Mouse (Mus musculus) stomach, postnatal 0 days (tissue): ENCODE data around the gene St14. TPM values are rescaled to one million over a fixed set of nuclear protein-coding genes. Genes with fewer than 3 reads are reported as not detected.

Experiments
- ATAC-seq: fragments of 200-750 bp; cut with Nextera tagmentation; 2 replicates; pipeline ENCODE4 v1.8.0; 2017; ENCODE audit not compliant: low FRiP score, low TSS enrichment
- DNase-seq: peaks from one replicate; pipeline ENCODE4 v3.0.0-alpha.2; 2016; ENCODE audit warnings: low spot score
- H3K27ac ChIP-seq: fragments of 300-500 bp; sonication (generic); replicated peaks from 2 replicates; pipeline ENCODE4 v1.5.1; 2014; ENCODE audit warnings: mild to moderate bottlenecking, control low read depth
- H3K27me3 ChIP-seq: fragments of 300-500 bp; sonication (generic); 2 replicates; pipeline ENCODE4 v1.6.1; 2014; ENCODE audit warnings: low read length; ENCODE audit not compliant: control insufficient read depth, insufficient read depth
- H3K36me3 ChIP-seq: fragments of 300-500 bp; sonication (generic); 2 replicates; pipeline ENCODE4 v1.6.1; 2014; ENCODE audit warnings: low read length, mixed read lengths; ENCODE audit not compliant: control insufficient read depth, insufficient read depth
- H3K4me1 ChIP-seq: fragments of 300-500 bp; sonication (generic); replicated peaks from 2 replicates; pipeline ENCODE4 v1.6.1; 2014; ENCODE audit warnings: antibody characterized with exemption; ENCODE audit not compliant: control insufficient read depth, insufficient read depth
- H3K4me2 ChIP-seq: fragments of 300-500 bp; sonication (generic); replicated peaks from 2 replicates; pipeline ENCODE4 v1.6.1; 2014; ENCODE audit warnings: low read depth, mild to moderate bottlenecking, control low read depth, moderate library complexity
- H3K4me3 ChIP-seq: fragments of 300-500 bp; sonication (generic); 2 replicates; pipeline ENCODE4 v1.5.1; 2014; ENCODE audit warnings: low read depth, low read length, control low read depth
- H3K9ac ChIP-seq: fragments of 300-500 bp; sonication (generic); 2 replicates; pipeline ENCODE4 v1.6.1; 2014; ENCODE audit warnings: mild to moderate bottlenecking, low read length, control low read depth, mixed read lengths
- H3K9me3 ChIP-seq: fragments of 300-500 bp; sonication (generic); 2 replicates; pipeline ENCODE4 v1.6.1; 2016; ENCODE audit warnings: low read length; ENCODE audit not compliant: control insufficient read depth
- CTCF ChIP-seq: IDR thresholded peaks from 2 replicates; pipeline ENCODE4 v1.5.1; 2016; ENCODE audit warnings: antibody characterized with exemption, low read depth, mild to moderate bottlenecking, moderate library complexity
- EP300 ChIP-seq: optimal IDR thresholded peaks from 2 replicates; pipeline ENCODE3; 2016; ENCODE audit warnings: antibody characterized with exemption
- WGBS: fragments of 180-500 bp; shearing (Covaris S2); extraction: QIAGEN DNeasy Blood & Tissue Kit; methylation state at CpG from one replicate; pipeline ENCODE4 v1.1.7; 2014; 5-methylcytosine and 5-hydroxymethylcytosine counted together
- polyA plus RNA-seq: library from polyadenylated mRNA; unstranded; fragments of >200 nt; fragmentation: Nextera tagmentation; extraction: Ambion mirVana; gene quantifications from 2 replicates; pipeline ENCODE4 v1.2.1, GENCODE M21; 2015

St14 gene
- polyA plus RNA-seq, 1 experiment from 2014 or later = 60.4 TPM

GRCm38 (mm10) chr9:31130357-31131204, 1.1 kb downstream of the St14 start:
- Histone ChIP-seq H3K9ac (peak overlapping the region; percentile 80), H3K9me3 (no peaks in the 10 kb centered on the region), H3K36me3 (no peaks in the 10 kb centered on the region), H3K4me2 (peak overlapping the region; percentile 89), H3K27ac (peak overlapping the region; percentile 90), H3K4me3 (peak overlapping the region; percentile 62), H3K4me1 (no peaks in the 10 kb centered on the region), H3K27me3 (no peaks in the 10 kb centered on the region)
- ATAC-seq (peak; percentile 17), DNase-seq (peak; percentile 45)
- WGBS = 9% methylated on average over 26 of the region's 26 CpGs
- TF ChIP-seq CTCF = 0 out of 2 replicates have a peak, but pooled peaks have one; percentile 1
- TF ChIP-seq EP300 = no peak

- DNase-seq (no peak), ATAC-seq (no peak)
- H3K4me2 ChIP-seq = peak overlapping the region; percentile 89
- no peaks in the 10 kb centered on the region for H3K9me3 ChIP-seq
- peak overlapping the region; percentile 62 for H3K4me3 ChIP-seq
- no peak overlapping the region for H3K9ac ChIP-seq
- no peaks in the 10 kb centered on the region for H3K27me3 ChIP-seq
- no peaks in the 10 kb centered on the region for H3K36me3 ChIP-seq
- WGBS = 37% methylated on average over 8 of the region's 8 CpGs
- TF ChIP-seq CTCF = no peak
- TF ChIP-seq EP300 = no peak
- peak overlapping the region; percentile 90 for H3K27ac ChIP-seq
- no peaks in the 10 kb centered on the region for H3K4me1 ChIP-seq
Observed at GRCm38 (mm10) chr9:31129956-31130355, 1.7 kb downstream of the St14 start.

GRCm38 (mm10) chr9:31127876-31128465, 3.7 kb downstream of the St14 start:
- no peak overlapping the region for H3K27ac ChIP-seq
- H3K9me3 ChIP-seq = no peaks in the 10 kb centered on the region
- no peak overlapping the region for H3K9ac ChIP-seq
- DNase-seq = no peak
- H3K4me1 ChIP-seq = no peaks in the 10 kb centered on the region
- TF ChIP-seq EP300 = no peak
- no peak for TF ChIP-seq CTCF
- WGBS = 66% methylated on average over 12 of the region's 12 CpGs
- no peaks in the 10 kb centered on the region for H3K27me3 ChIP-seq
- no peak overlapping the region for H3K4me3 ChIP-seq
- H3K4me2 ChIP-seq = no peak overlapping the region
- no peaks in the 10 kb centered on the region for H3K36me3 ChIP-seq
- ATAC-seq = no peak

GRCm38 (mm10) chr9:31126079-31126478, 5.6 kb downstream of the St14 start:
- Histone ChIP-seq H3K9me3 (no peaks in the 10 kb centered on the region), H3K4me3 (no peak overlapping the region), H3K36me3 (no peaks in the 10 kb centered on the region), H3K27ac (no peak overlapping the region), H3K9ac (no peak overlapping the region), H3K4me1 (no peaks in the 10 kb centered on the region), H3K4me2 (no peak overlapping the region), H3K27me3 (no peaks in the 10 kb centered on the region)
- ATAC-seq (no peak), DNase-seq (no peak)
- 72% methylated on average over 7 of the region's 7 CpGs for WGBS
- no peak for TF ChIP-seq EP300
- TF ChIP-seq CTCF = no peak

GRCm38 (mm10) chr9:31122464-31123030, 9.1 kb downstream of the St14 start:
- H3K9ac ChIP-seq = no peak overlapping the region
- peak overlapping the region; percentile 45; the same call in 1 of the 2 replicates for H3K27ac ChIP-seq
- 54% methylated on average over 13 of the region's 13 CpGs for WGBS
- H3K4me2 ChIP-seq = no peak overlapping the region
- H3K4me3 ChIP-seq = no peak overlapping the region
- no peak for TF ChIP-seq EP300
- no peak for TF ChIP-seq CTCF
- DNase-seq = peak; percentile 54
- H3K27me3 ChIP-seq = no peaks in the 10 kb centered on the region
- H3K4me1 ChIP-seq = no peaks in the 10 kb centered on the region; the same call in 1 of the 2 replicates
- no peaks in the 10 kb centered on the region for H3K9me3 ChIP-seq
- ATAC-seq = peak; percentile 11; the same call in 1 of the 2 replicates
- H3K36me3 ChIP-seq = no peaks in the 10 kb centered on the region
